Mouse (Mus musculus): ENCODE data around the gene Zfp423.

The Zfp423 gene

GRCm38 (mm10) chr8:87702790-87703311 is 256.5 kb downstream of the Zfp423 start:
- in situ Hi-C loops (cut with MboI, MseI): no loop called here

GRCm38 (mm10) chr8:87702051-87702521 is 257.3 kb downstream of the Zfp423 start:
- in situ Hi-C loops (cut with MboI, MseI): no loop called here

- in situ Hi-C loops (cut with MboI, MseI): no loop called here
Observed at GRCm38 (mm10) chr8:87701583-87701982, 257.8 kb downstream of the Zfp423 start.

- in situ Hi-C loops (cut with MboI, MseI): no loop called here
Observed at GRCm38 (mm10) chr8:87700321-87700720, 259.1 kb downstream of the Zfp423 start.

DNA sequence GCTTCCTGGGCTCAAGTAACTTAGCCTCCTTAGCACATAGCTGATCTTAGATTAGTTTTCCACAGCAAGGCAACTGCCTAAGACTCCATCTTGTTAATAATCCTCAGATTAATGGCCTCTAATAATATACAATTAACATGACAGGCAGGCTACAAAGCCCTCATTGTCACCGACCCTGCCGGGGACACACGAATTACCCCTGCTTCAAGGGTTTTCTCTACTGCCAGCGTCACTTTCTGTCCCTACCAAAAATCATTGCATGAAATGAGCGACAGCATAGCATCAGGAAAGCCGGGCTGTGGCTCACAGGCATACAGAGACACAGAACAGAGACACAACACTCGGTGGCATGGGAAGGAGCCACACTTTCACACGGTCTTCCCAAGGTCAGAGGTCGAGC is 262.3 kb downstream of the Zfp423 start:
- in situ Hi-C loops (cut with MboI, MseI): no loop called here

GRCm38 (mm10) chr8:87693741-87694140 is 265.7 kb downstream of the Zfp423 start:
- in situ Hi-C loops (cut with MboI, MseI): no loop called here

DNA sequence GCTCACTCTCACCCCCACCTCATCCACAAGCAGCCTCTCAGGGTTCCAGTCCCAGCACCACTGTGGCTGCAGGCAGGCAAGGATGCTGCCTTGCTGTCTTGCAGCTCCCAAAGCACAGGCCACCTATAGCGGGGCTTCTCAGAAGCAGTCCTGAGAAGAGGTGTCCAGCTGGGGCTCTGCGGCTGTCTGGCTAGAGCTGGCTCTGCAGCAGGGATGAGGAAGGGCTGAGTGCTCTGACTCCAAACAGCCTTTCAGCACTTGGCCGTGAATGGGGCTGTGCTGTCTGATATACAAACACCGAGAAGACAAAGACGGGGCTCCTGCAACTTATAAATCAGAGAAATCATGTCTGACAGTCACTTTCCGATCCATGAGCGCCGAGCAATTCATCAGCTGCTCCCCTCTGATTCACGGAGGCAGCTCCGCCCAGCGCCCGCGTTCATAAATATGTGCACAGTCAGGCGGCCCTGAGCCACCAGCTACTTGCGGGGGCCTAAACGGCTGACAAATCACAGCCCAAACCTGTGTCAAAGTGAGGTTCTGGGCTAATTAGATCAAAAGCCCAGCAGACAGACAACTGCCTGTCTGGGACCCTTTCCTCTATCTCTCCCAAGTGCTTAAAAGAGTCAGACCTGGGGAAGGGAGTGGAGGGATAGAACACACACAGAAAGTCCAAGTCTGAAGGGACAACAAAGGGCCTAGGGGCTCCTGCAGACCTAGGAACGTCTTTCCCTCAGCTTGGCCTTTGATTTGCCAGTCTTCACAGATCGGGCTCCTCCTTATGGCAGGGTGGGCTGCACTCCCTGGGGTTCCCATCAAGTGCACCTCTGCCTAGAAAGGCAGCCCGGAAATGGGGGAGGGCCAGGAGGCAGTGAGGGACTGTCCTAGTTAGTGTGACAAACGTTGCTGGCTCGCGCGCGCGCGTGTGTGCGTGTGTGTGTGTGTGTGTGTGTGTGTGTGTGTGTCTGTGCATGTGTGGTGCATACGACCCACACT is 269.0 kb downstream of the Zfp423 start:
- in situ Hi-C loops (cut with MboI, MseI): no loop called here

DNA sequence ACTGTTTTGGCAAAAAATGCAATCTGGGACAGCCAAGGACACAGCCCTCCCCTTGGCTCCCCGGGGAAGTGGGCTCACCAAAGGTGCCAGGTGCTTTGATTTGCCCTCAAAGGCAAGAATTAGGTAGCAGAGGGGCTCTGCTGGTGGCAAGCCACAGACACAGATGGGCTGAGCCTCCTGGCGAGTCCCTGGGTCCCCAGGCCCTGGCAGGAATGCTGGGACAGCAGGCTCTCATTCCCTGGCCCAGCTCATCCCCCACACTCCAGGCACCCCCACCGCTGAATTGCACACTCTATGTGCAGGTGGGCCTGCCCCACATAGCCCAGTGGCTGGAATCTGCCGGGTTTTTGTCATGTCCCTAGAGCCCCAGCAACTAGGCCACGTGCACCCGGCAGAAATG is 270.2 kb downstream of the Zfp423 start:
- in situ Hi-C loops (cut with MboI, MseI): no loop called here

GRCm38 (mm10) chr8:87688348-87688747 is 271.0 kb downstream of the Zfp423 start:
- in situ Hi-C loops (cut with MboI, MseI): no loop called here

DNA sequence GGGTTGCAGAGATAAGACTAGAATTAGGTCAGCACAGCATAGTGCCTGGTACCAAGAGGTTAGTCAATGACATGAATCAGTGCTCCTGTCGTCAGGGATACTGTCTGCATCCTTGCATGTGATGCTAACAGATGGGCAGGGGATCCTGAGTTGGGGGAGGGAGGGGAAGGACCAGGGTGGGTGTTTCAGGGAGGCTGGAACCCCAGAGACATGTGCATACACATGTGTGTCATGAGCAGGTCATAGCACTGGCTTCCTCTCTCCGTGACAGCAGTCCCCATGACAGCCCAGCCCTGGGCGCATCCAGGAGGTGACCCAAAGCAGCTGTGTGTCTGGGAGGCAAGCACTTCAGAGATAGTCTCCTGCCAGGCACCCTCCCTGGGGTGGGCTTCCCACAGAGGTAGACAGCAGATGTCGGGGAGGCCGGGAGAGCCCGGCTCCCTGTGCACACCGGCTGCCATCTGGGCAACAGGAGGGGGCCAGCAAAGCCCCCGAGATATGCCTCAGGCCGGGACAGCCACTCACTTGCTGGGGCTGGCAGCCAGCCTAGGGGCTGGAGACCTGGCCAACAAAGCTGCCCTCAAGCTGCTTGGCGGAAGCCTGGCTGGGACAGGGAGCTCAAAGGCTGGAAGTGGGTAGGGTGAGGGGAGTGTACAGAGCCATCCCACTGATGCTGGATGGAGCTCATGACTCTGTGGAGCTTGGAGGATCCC is 272.3 kb downstream of the Zfp423 start:
- in situ Hi-C loops (cut with MboI, MseI): no loop called here

- in situ Hi-C loops (cut with MboI, MseI): no loop called here
Observed at GRCm38 (mm10) chr8:87686026-87686425, 273.4 kb downstream of the Zfp423 start.

DNA sequence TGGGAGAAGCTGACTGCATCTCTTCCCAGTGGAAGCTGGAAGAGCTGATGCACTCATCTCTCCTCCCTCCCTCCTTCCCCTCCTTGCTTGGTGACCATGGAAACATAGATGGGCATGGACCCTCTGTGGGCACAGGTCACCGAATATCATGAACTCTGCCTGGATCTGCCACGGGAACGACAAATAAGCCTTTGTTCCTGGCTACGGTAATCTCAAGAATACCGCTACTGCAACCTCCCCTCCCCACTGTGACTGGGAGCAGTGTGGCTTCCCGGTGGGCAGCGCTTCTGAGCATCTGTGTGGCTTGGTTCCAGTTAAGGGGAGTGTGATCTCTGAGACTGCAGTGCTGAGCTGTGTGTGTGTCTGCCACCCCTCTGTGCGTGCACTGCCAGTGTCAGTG is 274.0 kb downstream of the Zfp423 start:
- in situ Hi-C loops (cut with MboI, MseI): no loop called here

GRCm38 (mm10) chr8:87682066-87682465 is 277.3 kb downstream of the Zfp423 start:
- in situ Hi-C loops (cut with MboI, MseI): no loop called here

GRCm38 (mm10) chr8:87680034-87680433 is 279.4 kb downstream of the Zfp423 start:
- in situ Hi-C loops (cut with MboI, MseI): no loop called here

DNA sequence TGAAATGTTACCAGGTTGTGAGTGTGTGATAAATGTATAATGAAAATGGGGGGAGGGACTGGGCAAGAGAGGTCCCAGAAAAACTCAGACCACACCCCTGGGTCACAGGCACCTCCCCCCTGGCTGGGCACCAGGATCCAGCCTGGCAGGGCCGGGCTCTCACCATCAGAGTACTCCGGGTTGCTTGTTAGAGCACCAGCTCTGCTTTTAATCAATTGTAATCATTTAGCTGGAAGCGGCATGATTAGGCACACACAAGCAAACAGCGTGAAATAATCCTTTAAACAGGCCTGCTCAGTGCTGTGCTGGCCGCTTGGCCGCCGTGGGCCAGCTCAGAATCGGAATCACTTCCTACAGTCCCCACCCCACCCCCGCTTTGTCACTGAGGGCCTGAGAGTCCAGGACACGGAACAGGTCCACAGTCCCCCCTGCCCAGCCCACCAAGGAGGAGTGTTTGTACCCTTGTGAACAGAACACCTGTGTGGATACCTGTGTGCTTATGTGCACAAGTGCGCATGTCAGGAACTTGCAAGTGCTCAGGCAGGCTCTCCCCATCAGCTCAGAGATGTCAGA is 279.9 kb downstream of the Zfp423 start:
- in situ Hi-C loops (cut with MboI, MseI): no loop called here

GRCm38 (mm10) chr8:87675411-87675810 is 284.0 kb downstream of the Zfp423 start:
- in situ Hi-C loops (cut with MboI, MseI): no loop called here

- in situ Hi-C loops (cut with MboI, MseI): no loop called here
Observed at GRCm38 (mm10) chr8:87674157-87674556, 285.2 kb downstream of the Zfp423 start.

DNA sequence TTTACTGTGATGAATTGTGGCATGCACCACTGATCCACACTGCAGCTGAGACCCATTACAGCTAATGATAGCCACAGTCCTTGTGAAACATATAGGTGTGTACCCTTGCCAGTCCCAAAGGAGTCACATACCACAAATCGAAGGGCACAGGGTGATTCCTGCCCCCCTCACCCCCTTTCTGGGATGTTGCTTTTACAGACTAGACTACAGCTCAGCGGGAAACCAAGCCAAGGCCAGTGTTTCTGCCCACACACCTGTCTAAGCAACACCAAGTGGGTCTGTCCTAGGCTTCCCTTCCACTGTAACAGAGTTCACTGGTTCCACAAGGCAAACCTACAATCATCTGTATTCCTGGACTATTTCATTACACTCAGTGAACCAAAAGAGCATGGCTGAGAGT is 287.2 kb downstream of the Zfp423 start:
- in situ Hi-C loops (cut with MboI, MseI): no loop called here

- in situ Hi-C loops (cut with MboI, MseI): no loop called here
Observed at GRCm38 (mm10) chr8:87671209-87671970, 288.0 kb downstream of the Zfp423 start.

DNA sequence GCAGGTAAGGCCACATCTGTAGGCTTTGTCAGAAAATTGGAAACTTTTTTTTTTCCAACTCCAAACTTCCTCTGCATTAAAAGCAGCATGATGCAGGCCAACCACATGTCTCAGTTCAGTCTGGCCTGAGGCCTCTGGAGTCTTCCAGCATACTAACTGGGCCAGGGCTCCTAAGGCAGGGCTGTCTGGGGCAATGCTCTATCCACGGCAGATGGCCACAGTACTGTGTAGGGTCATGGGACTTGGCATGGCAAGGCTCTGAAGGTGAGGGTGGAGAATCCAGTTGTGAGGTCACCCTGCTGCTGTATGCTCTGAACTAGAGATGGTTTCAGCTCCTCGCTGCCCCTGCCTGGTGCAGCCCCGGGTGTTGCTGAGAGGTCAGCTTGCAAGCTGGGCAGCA is 289.2 kb downstream of the Zfp423 start:
- in situ Hi-C loops (cut with MboI, MseI): no loop called here

DNA sequence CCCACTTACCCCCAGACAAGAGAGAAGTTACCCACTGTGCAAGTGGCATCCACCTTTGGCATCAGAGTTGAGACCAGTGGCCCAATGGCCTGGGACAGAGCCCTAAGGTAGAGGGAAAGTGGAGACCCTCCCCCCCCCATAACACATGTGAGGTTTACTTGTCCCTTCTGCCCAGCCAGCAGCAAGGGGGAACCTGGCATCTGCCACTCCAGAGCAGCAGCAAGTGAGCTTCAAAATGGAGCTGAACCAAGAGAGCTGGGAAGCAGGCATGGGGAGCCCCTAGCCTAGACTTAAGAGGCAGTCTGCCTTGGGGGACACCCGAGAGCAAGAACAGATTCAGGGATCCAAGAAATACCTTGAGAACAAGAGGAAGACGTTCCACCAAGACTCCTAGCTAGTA is 290.7 kb downstream of the Zfp423 start:
- in situ Hi-C loops (cut with MboI, MseI): no loop called here
